Mouse (Mus musculus) urinary bladder, postnatal 25 days (tissue): ENCODE measurements at regions not wholly inside any gene's neighbourhood (a gene's known extent, or its start where the extent isn't known, plus 50 kb on each side); places are given as distances from the start of the nearest gene placed in this dataset.

ENCODE experiments used
- DNase-seq: peaks from one replicate; pipeline ENCODE4 v3.0.0; 2022; ENCODE audit warnings: low spot score

- no peak for DNase-seq
Observed at GRCm38 (mm10) chr2:139370070-139370469, 123.6 kb upstream of the Sptlc3 start.

- DNase-seq, result no peak
Observed at GRCm38 (mm10) chr2:139380285-139380684, 113.4 kb upstream of the Sptlc3 start.

GRCm38 (mm10) chr2:139381628-139382027, 112.1 kb upstream of the Sptlc3 start:
- DNase-seq, result peak; percentile 49

GRCm38 (mm10) chr2:139413559-139413958, 80.2 kb upstream of the Sptlc3 start:
- DNase-seq, result no peak

GRCm38 (mm10) chr2:139417506-139417905, 76.2 kb upstream of the Sptlc3 start:
- no peak for DNase-seq

- no peak for DNase-seq
Observed at GRCm38 (mm10) chr2:139422678-139423077, 71.0 kb upstream of the Sptlc3 start.

GRCm38 (mm10) chr2:139423413-139423812, 70.3 kb upstream of the Sptlc3 start:
- no peak for DNase-seq
